Mouse (Mus musculus) small intestine, adult 2 months (tissue): ENCODE measurements around the gene Slc22a16.

Source experiments
- CTCF ChIP-seq: fragments of 200-500 bp; IDR thresholded peaks from 2 replicates; pipeline ENCODE4 v1.5.1; 2012; ENCODE audit warnings: low read depth, mild to moderate bottlenecking, control low read depth, inconsistent platforms, low read length, moderate library complexity, mixed read lengths; ENCODE audit not compliant: insufficient replicate concordance, insufficient read length; ENCODE audit errors: extremely low read depth
- POLR2A ChIP-seq: fragments of 200-500 bp; IDR thresholded peaks from 2 replicates; pipeline ENCODE4 v1.6.1; 2012; ENCODE audit warnings: low read depth, mild to moderate bottlenecking, control low read depth, inconsistent platforms, low read length, moderate library complexity

DNA sequence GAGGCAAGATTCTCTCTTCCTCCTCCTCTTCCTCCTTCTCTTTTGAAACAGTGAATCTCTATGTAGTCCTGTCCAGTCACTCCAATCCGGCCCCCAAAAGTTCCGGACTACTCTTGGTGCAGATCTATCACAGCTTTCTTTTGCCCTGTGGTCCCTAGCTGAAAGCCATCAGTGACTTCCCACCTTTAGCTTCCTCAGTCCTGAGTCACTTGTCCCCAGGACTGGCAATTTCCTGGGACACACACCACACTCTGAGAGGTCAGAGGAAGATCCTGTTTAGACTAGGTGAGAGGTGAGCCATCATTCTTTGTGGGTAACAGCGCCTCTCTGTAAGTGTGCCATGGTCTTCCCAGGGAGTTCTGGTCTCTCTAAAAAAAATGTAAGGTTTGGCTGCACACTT lies 43.1 kb upstream of the Slc22a16 start:
- TF ChIP-seq CTCF (no peak), POLR2A (no peak)
